Mouse (Mus musculus): ENCODE measurements around the gene Ercc8. TPM values are rescaled to one million over a fixed set of nuclear protein-coding genes. Genes with fewer than 3 reads are reported as not detected.

Ercc8 gene
- total and polyA plus RNA-seq, 3 experiments = 15.9 to 22.2 TPM; not detected in 1

DNA sequence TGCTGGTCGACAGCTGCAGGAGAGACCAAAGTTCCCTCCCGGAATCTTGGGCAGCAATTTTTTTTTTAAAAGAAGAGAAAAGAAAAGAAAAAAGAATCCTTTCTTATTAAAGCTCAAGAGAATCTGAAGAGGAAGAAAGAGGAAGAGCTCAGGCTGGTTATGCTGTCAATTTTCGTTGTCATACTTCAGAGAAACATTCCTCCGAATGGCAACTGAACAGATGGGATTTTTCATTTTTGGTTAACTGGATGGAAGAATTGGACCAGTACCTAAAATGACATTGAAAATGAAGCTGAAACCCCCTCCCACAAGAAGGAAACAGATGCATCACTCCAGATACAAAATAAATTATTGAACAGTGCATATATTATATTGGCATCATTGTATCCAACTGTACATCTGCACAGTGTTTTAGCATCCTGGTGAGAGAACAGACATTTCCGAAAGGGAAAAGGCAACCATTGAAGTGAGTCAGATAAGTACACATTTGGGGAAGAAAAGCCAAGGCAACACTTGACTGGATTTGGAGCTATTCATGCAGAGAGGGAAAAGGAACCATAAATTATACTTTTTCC lies 20.0 kb upstream of the Ercc8 start:
- no peak overlapping the region for H3K27ac ChIP-seq (ENCODE audit: control insufficient read depth, low read depth, low read length)
- no peak for TF ChIP-seq USF2 (IDR thresholded peaks at IDR 0.05; ENCODE audit: borderline replicate concordance in 1 of 2, insufficient read depth in 1 of 2, low read depth in 1 of 2, low read length in 2 of 2)
- TF ChIP-seq MAZ (IDR thresholded peaks at IDR 0.05; ENCODE audit: low read depth, low read length) = no peak
- TF ChIP-seq ELF1 (IDR thresholded peaks at IDR 0.05; ENCODE audit: low read depth, low read length) = no peak
- no peak for TF ChIP-seq CHD2 (IDR thresholded peaks at IDR 0.05; ENCODE audit: low read length)
- TF ChIP-seq TBP (IDR thresholded peaks at IDR 0.05; ENCODE audit: low read depth, low read length) = no peak
- no peak for TF ChIP-seq ZMIZ1 (IDR thresholded peaks at IDR 0.05; ENCODE audit: low read depth, low read length)
- no peak for TF ChIP-seq MYB (IDR thresholded peaks at IDR 0.05; ENCODE audit: low read depth, low read length)
- no peak for TF ChIP-seq RCOR1 (IDR thresholded peaks at IDR 0.05; ENCODE audit: low read depth, low read length)
- TF ChIP-seq TCF12 (IDR thresholded peaks at IDR 0.05; ENCODE audit: low read depth, low read length) = no peak
- TF ChIP-seq NELFE (IDR thresholded peaks at IDR 0.05; ENCODE audit: low read depth, low read length) = no peak
- no peak for DNase-seq (ENCODE audit: low read depth, low spot score)
- H3K9ac ChIP-seq (ENCODE audit: control insufficient read depth, low read depth, low read length, poor library complexity, severe bottlenecking) = no peak overlapping the region
- peaks cover 0 to 3% of the 10 kb centered on the region in 2 experiments; a peak in 1 of 4 replicates for H3K36me3 ChIP-seq (ENCODE audit: control insufficient read depth in 1 of 2, insufficient read depth in 2 of 2, low read length in 2 of 2)
- H3K4me1 ChIP-seq (ENCODE audit: control insufficient read depth in 1 of 2, insufficient read depth in 2 of 2, low read length in 2 of 2) = no peaks in the 10 kb centered on the region
- H3K4me3 ChIP-seq (ENCODE audit: control insufficient read depth in 1 of 2, insufficient read depth in 1 of 2, low read depth in 2 of 2, low read length in 2 of 2) = no peak overlapping the region
- no peaks in the 10 kb centered on the region for H3K9me3 ChIP-seq (replicated peaks; ENCODE audit: insufficient read depth, low read length)
- H3K27me3 ChIP-seq (ENCODE audit: control insufficient read depth in 1 of 2, insufficient read depth in 2 of 2, low read length in 2 of 2) = no peaks in the 10 kb centered on the region
- H3K79me2 ChIP-seq (ENCODE audit: control insufficient read depth, insufficient read depth, low read length, poor library complexity) = no peaks in the 10 kb centered on the region; the same call in 1 of the 2 replicates

DNA sequence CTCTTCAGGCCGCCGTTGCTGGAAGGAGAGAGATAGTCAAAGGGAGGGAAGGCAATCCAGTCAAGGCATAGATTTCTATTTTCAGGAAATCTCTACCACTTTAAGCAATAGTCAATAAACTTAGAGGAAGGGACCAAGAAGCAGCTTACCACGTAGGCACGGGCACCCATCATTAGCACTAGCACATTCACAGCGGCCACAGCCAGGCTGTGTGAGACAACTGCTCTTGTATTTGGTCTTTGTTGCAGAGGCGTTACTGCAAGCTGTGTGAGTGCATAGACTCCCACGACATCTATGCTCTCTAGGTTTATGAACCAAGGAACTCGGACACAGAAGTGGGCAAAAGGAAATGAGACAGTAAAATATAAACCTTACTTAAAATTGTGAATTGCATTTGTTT lies 14.4 kb upstream of the Ercc8 start:
- Histone ChIP-seq H3K9ac (ENCODE audit: control insufficient read depth, low read depth, low read length, poor library complexity, severe bottlenecking) (no peak overlapping the region), H3K36me3 (ENCODE audit: control insufficient read depth in 1 of 2, insufficient read depth in 2 of 2, low read length in 2 of 2) (peaks cover 0 to 3% of the 10 kb centered on the region in 2 experiments; a peak in 3 of 4 replicates)

More for the DNA sequence above, 14.4 kb upstream of the Ercc8 start:
- H3K27me3 ChIP-seq (ENCODE audit: control insufficient read depth in 1 of 2, insufficient read depth in 2 of 2, low read length in 2 of 2) = no peaks in the 10 kb centered on the region
- H3K9me3 ChIP-seq (replicated peaks; ENCODE audit: insufficient read depth, low read length) = no peaks in the 10 kb centered on the region
- DNase-seq (ENCODE audit: low read depth, low spot score) = no peak
- H3K4me3 ChIP-seq (ENCODE audit: control insufficient read depth in 1 of 2, insufficient read depth in 1 of 2, low read depth in 2 of 2, low read length in 2 of 2) = no peak overlapping the region
- H3K79me2 ChIP-seq (ENCODE audit: control insufficient read depth, insufficient read depth, low read length, poor library complexity) = peaks cover 2% of the 10 kb centered on the region; the same call in 1 of the 2 replicates
- no peak overlapping the region for H3K27ac ChIP-seq (ENCODE audit: control insufficient read depth, low read depth, low read length)
- no peaks in the 10 kb centered on the region for H3K4me1 ChIP-seq (ENCODE audit: control insufficient read depth in 1 of 2, insufficient read depth in 2 of 2, low read length in 2 of 2)
- TF ChIP-seq MYC (IDR thresholded peaks at IDR 0.05; ENCODE audit: low read depth, low read length) (no peak), NELFE (IDR thresholded peaks at IDR 0.05; ENCODE audit: low read depth, low read length) (no peak), NRF1 (IDR thresholded peaks at IDR 0.05; ENCODE audit: insufficient read depth, low read depth, low read length, poor library complexity, severe bottlenecking) (no peak), TAL1 (IDR thresholded peaks at IDR 0.05; ENCODE audit: low read length) (no peak), CHD1 (IDR thresholded peaks at IDR 0.05; ENCODE audit: low read depth, low read length) (no peak), EP300 (IDR thresholded peaks at IDR 0.05; ENCODE audit: low read depth in 1 of 2, low read length in 2 of 2) (no peak), SIN3A (IDR thresholded peaks at IDR 0.05; ENCODE audit: low read length) (no peak), JUND (IDR thresholded peaks at IDR 0.05; ENCODE audit: low read depth, low read length) (no peak), TBP (IDR thresholded peaks at IDR 0.05; ENCODE audit: low read depth, low read length) (no peak), GATA1 (IDR thresholded peaks at IDR 0.05; ENCODE audit: low read depth, low read length) (no peak), USF2 (IDR thresholded peaks at IDR 0.05; ENCODE audit: borderline replicate concordance in 1 of 2, insufficient read depth in 1 of 2, low read depth in 1 of 2, low read length in 2 of 2) (no peak), SMC3 (IDR thresholded peaks at IDR 0.05; ENCODE audit: low read depth, low read length) (no peak), MAZ (IDR thresholded peaks at IDR 0.05; ENCODE audit: low read depth, low read length) (no peak), ZC3H11A (IDR thresholded peaks at IDR 0.05; ENCODE audit: low read depth, low read length) (no peak), CTCF (IDR thresholded peaks at IDR 0.05 in 2 of 3, conservative IDR thresholded peaks at IDR 0.05 in 1 of 3; ENCODE audit: control insufficient read depth in 1 of 3, insufficient read depth in 1 of 3, low read depth in 2 of 3, low read length in 3 of 3, poor library complexity in 1 of 3, severe bottlenecking in 1 of 3) (no peak), POLR2AphosphoS2 (IDR thresholded peaks at IDR 0.05; ENCODE audit: low read length) (no peak), MAX (IDR thresholded peaks at IDR 0.05; ENCODE audit: low read length) (no peak)
